Mouse (Mus musculus) forelimb bud, embryonic 11.5 days (tissue): ENCODE results near the gene Syne1.
A peak's percentile ranks its signal among the peaks of the same experiment; 100 is the strongest.

Experiments
- DNase-seq: peaks from one replicate; pipeline ENCODE4 v3.0.0-alpha.2; 2012; ENCODE audit warnings: low read depth, low spot score

Syne1 gene

GRCm38 (mm10) chr10:5309398-5309797, 241.9 kb downstream of the Syne1 start:
- DNase-seq, result no peak

GRCm38 (mm10) chr10:5305555-5305954, 245.7 kb downstream of the Syne1 start:
- peak; percentile 35 for DNase-seq

GRCm38 (mm10) chr10:5295291-5295891, 255.9 kb downstream of the Syne1 start:
- no peak for DNase-seq

GRCm38 (mm10) chr10:5289575-5289909, 261.7 kb downstream of the Syne1 start:
- no peak for DNase-seq

GRCm38 (mm10) chr10:5288716-5289574, 262.3 kb downstream of the Syne1 start:
- peak; percentile 90 for DNase-seq

- DNase-seq, result no peak
Observed at GRCm38 (mm10) chr10:5288262-5288661, 263.0 kb downstream of the Syne1 start.

- DNase-seq, result no peak
Observed at GRCm38 (mm10) chr10:5275769-5276168, 275.5 kb downstream of the Syne1 start.

- no peak for DNase-seq
Observed at GRCm38 (mm10) chr10:5270641-5271040, 280.6 kb downstream of the Syne1 start.

GRCm38 (mm10) chr10:5264418-5264817, 286.9 kb downstream of the Syne1 start:
- no peak for DNase-seq

GRCm38 (mm10) chr10:5262636-5263035, 288.6 kb downstream of the Syne1 start:
- no peak for DNase-seq

- no peak for DNase-seq
Observed at GRCm38 (mm10) chr10:5256686-5257085, 294.6 kb downstream of the Syne1 start.

GRCm38 (mm10) chr10:5253752-5254151, 297.5 kb downstream of the Syne1 start:
- no peak for DNase-seq

GRCm38 (mm10) chr10:5250702-5251101, 300.6 kb downstream of the Syne1 start:
- no peak for DNase-seq

GRCm38 (mm10) chr10:5239680-5240079, 311.6 kb downstream of the Syne1 start:
- no peak for DNase-seq

GRCm38 (mm10) chr10:5236926-5237325, 314.4 kb downstream of the Syne1 start:
- no peak for DNase-seq

GRCm38 (mm10) chr10:5236171-5236570, 315.1 kb downstream of the Syne1 start:
- DNase-seq, result no peak

GRCm38 (mm10) chr10:5234721-5235501, 316.4 kb downstream of the Syne1 start:
- peak; percentile 56 for DNase-seq

- DNase-seq, result no peak
Observed at GRCm38 (mm10) chr10:5229129-5229528, 322.2 kb downstream of the Syne1 start.

- no peak for DNase-seq
Observed at GRCm38 (mm10) chr10:5227395-5228076, 323.7 kb downstream of the Syne1 start.

GRCm38 (mm10) chr10:5215943-5216342, 335.3 kb downstream of the Syne1 start:
- no peak for DNase-seq

- no peak for DNase-seq
Observed at GRCm38 (mm10) chr10:5207905-5208641, 343.2 kb downstream of the Syne1 start.
